Mouse (Mus musculus) right cerebral cortex, adult 2 months (tissue): Measurements from ENCODE around the gene Hs3st3b1.

Experiments used
- DNase-seq, 2 experiments: peaks; one replicate each; pipeline ENCODE4 v3.0.0; 2021 to 2022; ENCODE audit warnings: low spot score in 2 of 2

The Hs3st3b1 gene

DNA sequence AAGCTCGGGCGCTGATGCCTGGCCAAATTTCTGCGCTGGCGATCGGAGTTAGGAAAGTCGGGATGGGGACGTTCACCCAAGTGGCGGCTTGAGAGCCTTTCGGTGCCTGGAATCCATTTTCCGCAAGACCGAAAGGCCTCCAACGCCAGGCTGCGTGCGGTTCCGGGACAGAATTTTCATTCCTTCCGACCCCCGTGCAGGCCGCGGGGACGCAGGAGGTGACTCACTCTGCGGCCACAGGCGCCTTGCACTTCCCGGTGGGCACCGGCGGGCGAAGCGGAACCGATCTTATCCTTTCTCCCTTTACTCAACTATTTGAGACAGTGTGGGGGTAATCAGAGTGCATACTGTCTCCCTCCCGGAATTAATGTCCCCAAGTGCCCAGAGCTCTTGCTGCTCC is 1.3 kb upstream of the Hs3st3b1 start:
- DNase-seq, result no peak

DNA sequence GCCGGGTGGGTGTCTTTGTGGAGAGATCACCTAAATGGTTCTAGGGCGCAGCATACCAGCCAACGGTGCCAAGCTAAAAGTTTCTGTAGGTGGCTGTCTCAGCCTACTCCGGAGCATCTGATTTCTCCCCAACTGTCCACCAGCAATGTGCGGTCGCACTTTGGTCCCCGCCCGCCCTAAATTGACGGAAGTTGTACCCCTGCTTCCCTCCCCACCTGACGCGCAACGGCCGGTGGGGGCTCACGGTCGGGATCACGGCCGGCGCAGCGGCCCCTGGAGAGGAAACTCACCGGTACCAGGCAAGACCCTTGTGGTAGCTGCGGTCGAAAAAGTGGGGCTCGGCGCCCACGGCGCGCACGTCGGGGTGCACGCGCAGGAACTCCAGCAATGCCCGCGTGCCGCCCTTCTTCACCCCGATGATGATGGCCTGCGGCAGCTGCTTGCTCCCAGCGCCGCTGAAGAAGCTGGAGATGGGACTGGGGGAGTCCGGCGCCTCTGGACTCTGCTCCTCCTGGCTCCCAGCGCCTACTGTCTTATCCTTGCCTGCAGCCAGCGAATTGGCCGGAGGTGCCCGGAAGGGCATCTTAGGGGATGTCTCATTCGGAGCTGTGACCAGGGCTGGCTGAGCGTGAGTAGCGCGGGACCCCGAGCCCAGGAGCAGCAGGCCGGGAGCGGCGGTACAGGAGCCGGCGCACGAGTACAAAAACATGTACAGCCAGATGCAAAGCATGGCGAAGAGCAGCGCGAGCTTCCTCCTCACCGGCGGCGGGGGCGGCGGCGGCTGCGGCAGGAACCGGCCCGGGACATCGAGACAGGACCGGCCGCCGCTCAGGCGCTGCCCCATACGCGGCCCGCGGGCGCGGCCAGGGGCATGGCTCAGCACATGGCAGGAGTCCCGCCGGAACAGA is 792 bp downstream of the Hs3st3b1 start:
- no peak for DNase-seq

DNA sequence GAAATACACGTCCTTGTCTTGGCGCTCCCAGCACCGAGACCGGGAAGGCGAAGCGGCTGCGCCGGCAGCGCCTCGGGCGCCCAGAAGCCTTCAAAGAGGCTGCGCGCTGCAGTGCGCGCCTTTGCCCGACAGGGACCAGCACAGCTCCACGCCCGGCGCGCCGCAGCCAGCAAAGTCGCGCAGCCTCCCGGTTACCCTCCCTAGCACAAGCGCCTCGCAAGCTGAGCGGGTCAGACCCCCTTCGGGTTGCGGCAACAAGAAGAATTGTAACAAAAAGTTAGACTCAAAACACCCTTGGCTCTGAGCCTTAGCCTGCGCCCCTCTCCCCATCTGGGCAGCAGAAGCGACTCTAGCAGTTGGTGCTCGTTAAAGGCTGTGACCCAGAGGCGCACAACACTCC is 1.6 kb downstream of the Hs3st3b1 start:
- DNase-seq, result peak; percentile 73 to 78

DNA sequence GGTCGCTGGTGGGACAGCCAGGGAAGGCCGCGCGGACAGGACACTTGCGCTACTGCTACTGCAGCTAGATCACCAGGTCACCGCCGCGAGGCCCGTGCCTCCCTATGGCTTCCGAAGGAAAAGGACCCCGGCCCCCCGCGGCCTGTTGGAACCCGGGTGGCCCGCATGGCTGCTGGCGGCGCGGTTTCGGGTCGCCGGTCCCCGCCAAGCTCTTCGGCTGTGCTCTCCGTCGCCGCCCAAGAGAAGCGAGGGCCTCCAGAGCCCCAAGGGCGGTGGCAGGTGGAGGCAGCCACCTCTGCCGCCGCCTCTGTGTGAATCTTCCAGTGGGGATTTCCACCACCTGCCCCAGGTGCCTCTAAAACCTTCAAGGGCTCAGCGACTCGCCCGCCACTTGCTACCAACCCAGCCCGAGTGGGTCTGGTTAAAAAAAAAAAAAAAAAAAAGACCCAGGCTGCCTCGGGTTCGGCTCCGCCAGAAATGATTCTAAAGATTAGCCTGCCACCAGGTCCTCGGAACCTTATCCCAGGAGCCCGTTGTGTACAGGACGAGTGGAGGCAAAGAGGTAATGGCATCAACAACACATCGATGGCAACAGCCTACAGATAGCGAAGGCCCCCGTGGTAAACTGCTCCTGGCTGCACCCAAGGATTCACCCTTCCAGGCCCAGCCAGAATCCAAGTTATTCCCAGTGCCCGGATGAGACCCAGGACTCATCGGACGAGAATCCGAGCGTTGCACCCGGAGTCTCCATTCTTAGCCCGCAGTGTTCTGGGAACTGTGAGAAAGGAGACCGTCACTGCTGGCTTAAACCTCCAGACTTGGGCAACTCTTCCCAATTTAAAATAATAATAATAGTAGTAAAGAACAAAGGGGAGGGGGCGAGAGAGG is 2.6 kb downstream of the Hs3st3b1 start:
- DNase-seq, result no peak

DNA sequence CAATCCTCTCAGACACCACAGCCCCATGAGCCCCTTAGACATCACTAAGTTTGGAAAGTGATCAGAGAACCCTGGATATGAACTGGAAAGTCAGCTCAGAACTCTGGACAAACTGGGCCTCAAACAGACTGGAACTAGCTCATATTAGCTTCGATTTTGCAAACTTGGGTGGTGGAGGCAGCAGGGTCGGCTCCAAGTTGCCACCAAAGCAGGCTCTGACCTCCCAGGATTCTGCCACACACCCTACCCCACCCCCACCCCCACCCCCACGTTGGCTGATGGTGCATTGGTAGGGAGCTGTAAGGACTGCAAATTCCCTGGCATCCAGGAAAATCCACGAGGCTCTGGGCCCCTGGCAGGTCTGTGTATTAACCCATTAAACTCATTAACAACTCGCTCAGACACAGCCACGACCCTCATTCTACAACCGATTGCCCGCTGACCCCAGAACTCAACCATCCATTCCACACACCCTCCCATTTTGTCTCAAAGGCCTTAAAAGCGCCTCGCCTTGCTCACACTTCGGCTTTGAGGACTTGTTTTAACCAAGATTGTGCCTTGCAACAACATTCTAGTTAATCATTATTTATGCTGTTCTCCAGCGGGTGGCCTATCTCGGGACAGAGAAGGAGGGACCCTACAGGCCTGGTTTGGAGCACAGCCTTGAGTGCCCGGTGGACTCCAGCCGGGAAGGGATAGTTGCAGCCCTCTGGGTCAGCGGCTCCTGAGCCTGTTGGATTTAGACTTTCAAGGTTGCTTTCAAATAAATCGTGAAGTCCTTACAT is 3.6 kb downstream of the Hs3st3b1 start:
- DNase-seq, result no peak

DNA sequence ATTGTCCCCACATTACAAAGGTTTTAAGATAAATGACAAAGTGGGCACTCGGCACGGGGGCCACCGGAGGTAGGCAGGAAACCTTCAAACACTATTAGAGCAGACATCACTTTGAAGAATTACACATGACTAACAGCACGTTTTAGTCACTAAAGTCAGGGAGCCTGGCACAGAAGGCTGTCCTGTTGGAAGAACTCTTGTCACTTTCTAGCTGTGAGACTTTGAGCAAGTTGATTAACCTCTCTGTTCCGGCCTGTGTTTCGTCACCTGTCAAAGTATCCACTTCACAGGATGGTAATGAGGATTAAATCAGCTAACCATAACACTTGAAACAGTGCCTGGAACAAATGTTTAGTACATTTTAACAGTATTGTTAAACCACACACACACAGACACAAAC is 4.5 kb downstream of the Hs3st3b1 start:
- DNase-seq, result no peak

DNA sequence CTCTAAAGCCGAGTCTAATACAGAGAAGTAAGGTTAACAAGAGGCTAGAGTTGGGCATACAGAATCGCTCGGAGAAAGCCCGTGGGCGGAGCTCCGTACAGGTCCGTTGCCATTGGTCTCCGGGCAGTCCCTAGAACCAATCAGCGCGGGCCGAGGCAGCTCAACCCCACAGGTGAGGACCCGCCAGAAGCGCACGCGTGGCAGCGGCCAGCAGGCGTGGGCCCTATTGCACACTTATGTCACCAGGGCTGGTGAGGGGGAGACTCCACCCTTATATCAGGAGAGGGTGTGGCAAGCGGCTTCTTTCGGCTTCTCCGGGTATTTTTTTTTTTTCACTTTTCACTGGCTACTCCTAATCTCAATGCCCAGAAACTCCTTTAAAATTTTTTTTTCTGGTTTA is 7.7 kb downstream of the Hs3st3b1 start:
- peak; percentile 61 to 63 for DNase-seq

DNA sequence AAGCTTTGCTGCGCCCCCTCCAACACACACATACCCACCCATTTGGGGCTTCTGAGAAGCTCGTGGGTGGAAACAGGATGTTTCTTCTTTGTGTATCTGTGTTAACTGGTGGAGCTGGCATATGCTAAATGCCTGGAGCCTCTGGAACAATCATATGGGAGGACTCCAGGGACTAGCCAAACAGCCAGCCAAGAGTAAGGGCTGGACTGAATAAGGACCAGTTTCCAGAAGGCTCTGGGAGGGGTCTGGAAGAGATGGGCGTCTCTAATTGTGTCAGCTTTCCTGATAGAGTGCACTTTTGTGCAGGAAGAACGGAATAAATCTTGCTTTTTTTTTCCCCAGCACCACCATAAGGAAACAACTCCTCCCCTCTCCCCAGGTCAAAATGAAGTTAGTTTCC is 8.2 kb downstream of the Hs3st3b1 start:
- no peak for DNase-seq

DNA sequence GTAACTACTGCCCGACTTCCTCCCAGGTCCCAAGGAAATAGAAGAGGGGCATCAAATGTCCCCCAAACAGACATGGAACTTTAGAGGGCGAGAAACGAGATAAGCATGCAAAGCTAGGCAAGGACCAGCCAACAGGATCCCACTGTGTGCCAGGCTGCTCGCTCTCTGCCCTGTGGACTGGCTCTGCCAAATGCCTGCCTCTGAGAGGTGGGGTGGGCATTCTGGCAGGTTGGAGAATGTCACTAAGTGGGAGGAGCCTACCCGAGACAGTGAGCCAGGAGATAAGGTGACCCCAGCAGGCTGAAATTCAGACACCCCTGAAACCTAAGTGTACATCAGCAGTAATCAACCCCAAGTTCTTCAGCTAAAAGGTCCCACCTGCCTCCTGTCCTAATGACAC is 11.1 kb downstream of the Hs3st3b1 start:
- no peak for DNase-seq

DNA sequence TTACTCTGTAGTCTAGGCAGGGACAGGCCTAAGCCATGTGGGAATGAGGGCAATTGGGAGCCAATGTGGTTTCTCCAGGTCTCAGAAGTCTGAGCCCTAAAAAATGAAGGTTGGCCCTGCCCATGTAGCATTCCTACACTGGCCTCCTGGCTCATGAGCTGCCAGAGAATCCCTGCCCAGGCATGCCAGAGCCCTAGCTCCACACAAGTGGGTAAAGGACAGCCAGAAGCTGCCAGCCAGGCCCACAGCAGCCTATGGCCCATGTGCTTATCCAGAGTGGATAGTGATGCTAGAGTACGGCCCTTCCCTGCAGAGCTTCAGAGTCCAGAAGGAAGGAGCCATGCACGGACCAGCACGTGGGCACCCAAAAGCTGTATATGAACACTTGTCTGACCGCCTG is 12.1 kb downstream of the Hs3st3b1 start:
- no peak for DNase-seq

DNA sequence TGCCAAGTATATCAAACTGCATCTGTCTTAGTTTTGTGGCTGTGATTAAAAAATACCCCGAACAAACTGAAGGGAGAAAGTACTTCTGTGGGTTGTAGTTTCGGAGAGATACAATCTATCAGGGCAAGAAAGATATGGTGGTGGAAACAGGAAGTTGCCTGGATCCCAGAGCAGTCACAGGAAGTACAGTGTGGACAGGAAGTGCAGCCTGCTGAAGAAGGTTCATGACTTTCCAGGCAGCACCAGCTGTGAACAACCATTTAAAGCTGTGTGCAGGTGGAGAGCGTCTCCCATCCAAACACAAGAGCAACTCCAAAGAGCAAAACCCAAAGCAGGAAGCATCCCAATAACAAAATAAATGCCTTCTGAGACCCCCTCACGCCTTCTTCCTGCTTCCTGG is 13.6 kb downstream of the Hs3st3b1 start:
- DNase-seq, result no peak

DNA sequence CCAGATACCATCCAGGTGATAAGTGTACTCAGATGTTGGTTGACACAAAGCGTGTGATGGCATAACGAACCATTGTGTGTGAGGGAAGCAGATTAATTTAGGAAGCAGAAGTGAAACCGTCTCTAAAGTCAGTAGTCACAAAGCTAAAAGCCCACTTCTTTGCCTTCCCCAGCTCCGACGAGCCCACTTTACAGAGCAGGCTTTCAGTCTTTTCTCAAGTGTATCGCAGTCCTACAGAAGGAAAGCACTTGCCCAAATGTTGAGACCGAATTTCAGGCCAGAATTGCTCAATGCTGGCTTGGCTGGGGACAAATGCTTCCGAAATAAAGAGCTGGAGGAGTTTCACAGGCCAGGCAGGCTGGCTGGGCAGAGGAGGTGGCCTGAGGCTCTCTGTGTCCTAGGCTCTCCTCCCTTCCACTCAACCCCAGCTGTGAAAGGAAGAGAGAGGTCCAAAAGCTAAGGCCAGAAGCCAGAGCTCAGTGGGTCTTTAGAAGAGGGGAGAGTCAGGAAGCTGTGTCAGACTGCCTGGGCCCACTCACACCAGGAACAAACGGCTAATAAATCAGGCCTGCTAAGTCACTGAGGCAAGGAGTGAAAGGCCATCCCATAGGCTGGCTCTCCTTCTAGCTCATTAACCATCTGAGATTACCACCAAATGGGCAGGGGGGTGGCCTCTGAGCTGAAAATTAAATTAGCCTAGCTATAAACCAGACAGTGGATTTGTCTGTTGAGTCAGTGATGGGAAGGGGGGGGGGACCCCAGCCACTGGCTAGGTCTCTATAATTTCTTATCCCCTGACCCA is 15.3 kb downstream of the Hs3st3b1 start:
- no peak for DNase-seq

DNA sequence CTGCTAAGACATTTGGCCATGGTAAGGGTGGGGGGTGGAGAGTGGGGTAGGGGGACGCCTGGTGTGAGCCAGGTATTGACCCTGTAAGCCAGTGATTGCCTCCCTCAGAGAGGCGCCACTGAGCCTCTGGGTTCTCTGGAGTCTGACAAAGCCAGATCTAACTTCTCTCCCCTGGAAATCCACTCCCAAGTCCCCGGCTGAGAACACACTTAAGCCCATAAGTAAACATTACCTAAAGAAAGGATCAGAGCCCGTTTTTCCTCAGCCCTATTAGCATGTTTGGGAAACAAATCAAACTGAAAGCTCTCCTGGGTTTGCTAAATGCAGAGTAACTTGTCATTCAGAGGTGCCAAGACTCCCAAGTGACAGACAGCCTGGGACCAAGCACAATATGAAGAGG is 17.3 kb downstream of the Hs3st3b1 start:
- DNase-seq, result no peak

DNA sequence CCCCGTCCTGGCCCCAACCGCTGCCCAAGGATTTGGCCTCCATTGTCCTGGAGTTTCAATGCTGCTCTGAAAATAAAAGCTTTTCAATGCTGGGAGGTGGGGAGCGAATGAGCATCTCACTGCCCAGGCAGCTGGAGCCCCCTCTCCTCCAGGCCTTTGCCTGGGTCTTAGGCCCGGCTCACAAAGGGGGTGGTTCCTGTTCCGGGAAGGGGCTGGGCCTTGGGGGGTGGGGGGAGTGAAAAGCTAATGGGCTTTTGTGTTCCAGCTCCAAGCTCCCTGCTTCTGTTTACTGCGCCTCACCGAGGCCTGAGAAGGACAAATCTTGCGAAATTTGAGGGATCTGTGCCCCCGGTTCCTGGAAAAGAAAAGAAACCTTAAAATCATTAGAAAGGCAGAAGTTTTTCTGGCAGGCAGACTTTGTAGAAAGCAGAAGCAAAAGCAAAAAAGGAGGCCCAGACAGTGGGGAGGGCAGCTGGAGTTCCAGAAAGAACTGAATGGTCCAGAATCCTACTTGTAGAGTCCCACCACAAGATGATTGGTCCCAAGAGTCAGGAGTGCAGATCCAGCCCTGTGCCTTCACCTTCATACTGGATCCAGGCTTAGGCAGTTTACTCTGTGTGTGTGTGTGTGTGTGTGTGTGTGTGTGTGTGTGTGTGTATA is 23.5 kb downstream of the Hs3st3b1 start:
- no peak for DNase-seq

DNA sequence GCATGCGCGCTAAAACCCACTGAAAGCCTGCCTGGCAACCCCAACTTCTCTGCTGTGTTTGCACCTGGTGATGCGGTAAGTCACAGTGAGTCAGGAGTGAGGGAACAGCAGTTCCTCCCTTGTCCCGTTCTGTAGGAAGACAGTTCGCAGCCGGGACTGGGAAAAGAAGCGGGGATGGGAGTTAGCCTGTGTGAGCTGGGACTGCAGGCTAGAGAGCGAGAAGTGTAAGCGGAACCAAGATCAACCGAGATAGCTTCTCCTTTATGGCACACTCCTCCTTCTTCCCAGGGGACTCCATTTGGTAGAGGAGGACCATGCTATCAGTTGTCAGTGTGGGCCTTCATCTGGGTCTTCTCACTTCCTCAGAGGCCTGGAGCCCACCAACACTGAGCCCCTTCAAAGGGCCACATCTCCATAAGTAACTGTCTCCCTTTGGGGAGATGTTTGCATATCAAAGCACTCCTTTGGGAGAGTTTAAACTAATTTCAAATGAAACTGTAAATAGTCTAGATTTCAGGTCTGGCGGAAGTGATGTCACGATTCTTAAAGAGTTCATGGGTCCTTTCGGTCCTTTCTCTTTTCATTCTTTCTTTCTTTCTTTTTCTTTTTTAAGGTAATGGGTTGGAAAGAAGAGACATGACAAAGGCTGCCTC is 24.1 kb downstream of the Hs3st3b1 start:
- DNase-seq, result no peak

DNA sequence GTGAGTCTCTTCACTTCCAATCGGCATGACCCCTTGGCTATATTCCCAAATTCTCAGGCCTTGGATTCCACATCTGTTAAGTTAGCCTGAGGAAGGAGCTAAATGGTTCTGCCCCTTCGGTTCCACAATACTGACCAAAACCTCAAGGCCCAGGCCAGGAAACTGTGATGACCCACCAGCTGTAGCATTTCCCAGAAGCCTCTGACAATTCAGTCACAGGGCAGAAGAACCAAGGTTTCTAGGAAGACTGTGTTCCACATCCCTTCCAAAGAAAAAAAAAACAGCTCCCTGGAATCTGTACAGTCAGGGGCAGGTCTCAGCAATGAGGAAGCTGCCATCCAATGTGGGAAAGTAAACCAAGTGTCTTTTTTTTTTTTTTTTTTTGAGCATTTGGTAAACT is 25.1 kb downstream of the Hs3st3b1 start:
- no peak for DNase-seq

DNA sequence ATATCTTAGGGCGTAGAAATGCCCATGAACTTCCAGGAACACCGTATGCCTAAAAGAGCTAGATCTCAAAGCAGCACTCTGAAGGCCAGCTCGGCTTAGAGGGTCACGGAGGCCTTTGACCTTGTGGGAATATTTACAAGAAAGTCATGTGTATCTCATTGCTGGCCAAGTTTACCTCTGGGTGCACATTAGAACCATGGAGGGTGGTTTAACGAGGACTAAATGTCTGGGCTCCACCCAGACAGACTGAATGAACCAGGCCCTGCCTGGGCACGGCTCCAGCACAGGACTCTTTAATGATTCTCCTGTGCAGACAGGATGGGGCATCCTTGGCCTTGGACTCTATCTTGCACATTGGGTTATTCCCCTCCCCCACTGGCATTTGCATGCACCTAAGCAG is 27.9 kb downstream of the Hs3st3b1 start:
- no peak for DNase-seq

DNA sequence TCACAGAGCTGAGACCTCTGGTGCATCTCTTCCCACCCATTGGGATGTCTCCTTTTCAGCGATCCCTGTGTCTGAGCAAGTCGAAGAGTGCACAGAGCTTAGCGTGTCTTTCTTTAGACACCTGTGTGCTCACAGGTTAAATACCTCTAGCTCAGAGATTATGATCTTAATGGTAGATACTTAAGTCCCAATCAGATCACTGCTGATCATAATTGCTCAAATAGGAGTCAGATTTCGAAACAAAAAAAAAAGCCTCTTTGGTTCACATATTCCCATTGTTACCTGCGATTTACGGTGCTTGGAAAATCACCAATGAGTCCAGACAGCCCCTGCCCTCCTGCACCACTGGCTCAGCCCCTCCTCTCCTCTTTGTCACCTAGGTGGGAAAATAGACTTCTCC is 28.5 kb downstream of the Hs3st3b1 start:
- no peak for DNase-seq

DNA sequence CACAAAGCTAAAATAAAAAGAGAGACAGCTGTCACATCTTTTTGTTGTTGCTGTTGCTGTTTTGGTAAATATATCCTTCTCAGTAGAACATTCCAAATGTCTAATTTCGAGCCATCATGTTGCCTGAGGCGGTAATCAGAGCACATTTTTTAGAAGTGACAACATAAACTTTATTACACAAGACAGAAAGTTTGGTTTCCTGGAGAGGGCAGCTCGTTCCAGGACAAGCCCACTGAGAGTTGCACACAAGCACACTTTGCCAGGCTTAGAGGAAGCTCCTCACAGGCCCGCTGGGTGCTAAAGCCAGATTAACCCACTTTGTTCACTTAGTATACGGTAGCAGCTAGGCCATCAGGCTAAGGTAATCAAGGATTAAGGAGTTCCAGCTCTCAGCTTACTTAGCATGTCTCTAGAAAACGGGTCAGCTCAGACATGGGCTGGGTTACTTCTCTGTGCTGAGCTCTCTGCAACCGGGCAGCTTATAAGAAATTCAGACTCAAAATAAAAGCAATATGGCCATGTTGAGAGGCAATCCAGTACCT is 30.5 kb downstream of the Hs3st3b1 start:
- no peak for DNase-seq

DNA sequence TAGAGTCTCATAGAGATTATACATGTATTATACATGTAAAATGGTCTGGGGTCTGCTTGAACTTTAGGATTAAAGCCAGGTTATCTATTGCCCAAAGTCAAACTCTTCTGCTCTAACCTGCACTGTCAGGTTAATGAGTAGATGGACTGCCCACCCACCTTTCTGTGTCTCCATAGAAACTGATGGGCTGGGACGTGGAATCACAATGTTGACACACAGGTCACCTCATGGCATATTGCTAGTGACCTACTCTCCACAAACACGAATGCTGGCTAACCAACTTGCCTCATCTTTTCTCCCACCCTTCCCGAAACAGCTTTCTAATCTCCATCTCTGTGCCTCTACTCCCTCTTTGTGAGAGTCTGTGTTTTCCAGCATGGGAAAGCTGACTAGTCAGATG is 38.7 kb downstream of the Hs3st3b1 start:
- no peak for DNase-seq
